Mouse (Mus musculus) C2C12 (cell line): ENCODE data around the gene Rrn3. TPM values are rescaled to one million over a fixed set of nuclear protein-coding genes. Genes with fewer than 3 reads are reported as not detected.

Experiments
- H3K27me3 ChIP-seq: one replicate; pipeline ENCODE4 v1.6.1; 2011; ENCODE audit not compliant: control insufficient read depth, insufficient read depth, insufficient read length
- H3K36me3 ChIP-seq: one replicate; pipeline ENCODE4 v1.6.1; 2011; ENCODE audit not compliant: control insufficient read depth, insufficient read depth
- H3K4me3 ChIP-seq: one replicate; pipeline ENCODE4 v1.5.1; 2011; ENCODE audit warnings: mild to moderate bottlenecking, control low read depth; ENCODE audit not compliant: poor library complexity, insufficient read depth, severe bottlenecking
- H3K79me2 ChIP-seq: one replicate; pipeline ENCODE4 v1.6.1; 2011; ENCODE audit not compliant: control insufficient read depth, insufficient read depth
- H3K79me3 ChIP-seq: one replicate; pipeline ENCODE4 v1.6.1; 2011; ENCODE audit warnings: low read depth, control low read depth
- H3ac ChIP-seq: one replicate; pipeline ENCODE3; 2011; ENCODE audit warnings: low read depth; ENCODE audit not compliant: control insufficient read depth, insufficient read length
- CEBPB ChIP-seq: IDR thresholded peaks from one replicate; pipeline ENCODE4 v1.6.1; 2011; ENCODE audit warnings: low read depth, mild to moderate bottlenecking, control low read depth, moderate library complexity
- CTCF ChIP-seq: IDR thresholded peaks from one replicate; pipeline ENCODE4 v1.5.1; 2011; ENCODE audit not compliant: control insufficient read depth, insufficient read depth, insufficient read length
- FOSL1 ChIP-seq: IDR thresholded peaks from one replicate; pipeline ENCODE4 v1.8.0; 2011; ENCODE audit warnings: mild to moderate bottlenecking, low read length; ENCODE audit not compliant: poor library complexity, insufficient read depth, severe bottlenecking
- MAX ChIP-seq: IDR thresholded peaks from one replicate; pipeline ENCODE4 v1.6.1; 2011; ENCODE audit warnings: mild to moderate bottlenecking, control low read depth
- MYOD1 ChIP-seq: IDR thresholded peaks from one replicate; pipeline ENCODE4 v1.6.1; 2011; ENCODE audit warnings: low read depth; ENCODE audit not compliant: control insufficient read depth, insufficient read length
- MYOG ChIP-seq: IDR thresholded peaks from one replicate; pipeline ENCODE4 v1.6.1; 2011; ENCODE audit not compliant: control insufficient read depth, insufficient read length; ENCODE audit errors: extremely low read depth
- USF1 ChIP-seq: IDR thresholded peaks from one replicate; pipeline ENCODE4 v1.6.1; 2011; ENCODE audit warnings: low read depth, mild to moderate bottlenecking, control low read depth, moderate library complexity
- polyA plus RNA-seq: library from polyadenylated mRNA; unstranded; fragments of >200 nt; fragmentation: generic; extraction: Trizol; gene quantifications from one replicate; pipeline ENCODE4 v1.2.1, GENCODE M21; 2012; ENCODE audit warnings: missing spikeins

Gene Rrn3
- polyA plus RNA-seq, 1 experiment, result 44.3 TPM

DNA sequence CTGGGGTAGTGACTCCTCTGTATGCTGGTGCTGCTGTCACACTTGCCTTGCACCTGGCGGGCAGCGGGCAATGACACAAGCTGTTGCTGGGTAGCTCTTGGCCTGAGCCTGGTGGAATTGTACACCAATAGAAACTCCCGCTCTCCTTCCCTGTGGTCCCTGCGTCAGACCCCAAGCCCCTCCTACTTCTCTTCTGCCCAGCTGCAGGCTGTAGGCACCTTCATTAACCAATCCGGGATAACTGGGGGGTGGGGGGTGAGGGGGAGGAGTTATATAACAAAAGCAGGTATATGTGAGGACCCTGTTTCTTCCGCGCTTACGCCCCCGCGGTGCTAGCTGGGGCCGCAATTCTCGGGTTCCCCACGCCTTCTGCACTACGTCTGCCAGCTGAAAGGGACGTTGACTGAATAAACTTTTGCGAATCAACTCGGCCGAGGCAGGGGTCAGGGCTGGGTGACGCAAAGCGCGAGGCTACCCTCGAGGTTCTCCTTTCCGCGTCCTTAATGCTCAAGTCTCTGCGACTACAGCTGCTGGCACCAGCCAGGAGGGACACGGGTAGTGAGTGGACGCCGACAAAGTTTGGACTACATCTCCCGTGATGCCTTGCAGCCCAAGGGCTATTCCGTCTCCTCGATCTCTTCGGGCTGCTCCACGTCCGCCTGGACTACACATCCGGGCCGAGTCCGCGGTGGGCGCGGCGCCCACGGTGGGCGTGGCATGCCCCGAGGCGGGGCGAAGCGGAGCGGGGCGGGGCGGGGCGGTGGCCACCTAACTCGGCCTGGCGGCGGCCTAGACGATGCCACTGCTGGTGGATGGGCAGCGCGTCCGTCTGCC lies 38.3 kb downstream of the Rrn3 start, which contains the start of gene Ntan1:
Ntan1 (plus strand) TSS at position 286 of the 834 bp plus-strand sequence.
- TF ChIP-seq MYOD1, result peak; percentile 44
- TF ChIP-seq USF1, result no peak
- Histone ChIP-seq H3K79me3 (peaks cover 6% of the 10 kb centered on the region), H3K27me3 (no peaks in the 10 kb centered on the region), H3ac (peak within 1 kb of the TSS; percentile 75), H3K36me3 (peaks cover 15% of the 10 kb centered on the region), H3K4me3 (peak within 1 kb of the TSS; percentile 74), H3K79me2 (peaks cover 21% of the 10 kb centered on the region)

DNA sequence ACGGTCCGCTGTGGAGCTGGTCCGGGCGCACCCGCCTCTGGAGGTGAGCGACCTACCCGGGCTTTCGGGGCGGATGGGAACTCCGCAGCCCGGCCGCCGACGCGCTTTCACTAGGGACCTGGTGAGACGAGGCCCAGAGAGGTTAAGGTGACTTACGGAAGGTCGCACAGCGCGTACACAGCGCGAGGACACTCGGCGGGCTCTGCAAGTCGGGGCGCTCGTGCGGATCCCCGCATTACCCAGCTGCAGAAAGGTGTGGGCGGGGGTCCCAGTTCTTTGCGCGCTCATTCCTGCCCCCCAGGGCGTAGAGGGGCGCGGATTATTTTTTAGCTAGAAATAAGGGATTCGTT lies 38.9 kb downstream of the Rrn3 start:
- Histone ChIP-seq H3K36me3 (peaks cover 9% of the 10 kb centered on the region), H3K27me3 (no peaks in the 10 kb centered on the region), H3K79me2 (peaks cover 21% of the 10 kb centered on the region), H3K79me3 (peaks cover 6% of the 10 kb centered on the region), H3K4me3 (peak overlapping the region; percentile 74), H3ac (peak overlapping the region; percentile 75)
- TF ChIP-seq MAX, result no peak
- no peak for TF ChIP-seq MYOG
- no peak for TF ChIP-seq CTCF
- TF ChIP-seq CEBPB, result no peak
- no peak for TF ChIP-seq MYOD1
- TF ChIP-seq USF1, result no peak
- TF ChIP-seq FOSL1, result no peak

DNA sequence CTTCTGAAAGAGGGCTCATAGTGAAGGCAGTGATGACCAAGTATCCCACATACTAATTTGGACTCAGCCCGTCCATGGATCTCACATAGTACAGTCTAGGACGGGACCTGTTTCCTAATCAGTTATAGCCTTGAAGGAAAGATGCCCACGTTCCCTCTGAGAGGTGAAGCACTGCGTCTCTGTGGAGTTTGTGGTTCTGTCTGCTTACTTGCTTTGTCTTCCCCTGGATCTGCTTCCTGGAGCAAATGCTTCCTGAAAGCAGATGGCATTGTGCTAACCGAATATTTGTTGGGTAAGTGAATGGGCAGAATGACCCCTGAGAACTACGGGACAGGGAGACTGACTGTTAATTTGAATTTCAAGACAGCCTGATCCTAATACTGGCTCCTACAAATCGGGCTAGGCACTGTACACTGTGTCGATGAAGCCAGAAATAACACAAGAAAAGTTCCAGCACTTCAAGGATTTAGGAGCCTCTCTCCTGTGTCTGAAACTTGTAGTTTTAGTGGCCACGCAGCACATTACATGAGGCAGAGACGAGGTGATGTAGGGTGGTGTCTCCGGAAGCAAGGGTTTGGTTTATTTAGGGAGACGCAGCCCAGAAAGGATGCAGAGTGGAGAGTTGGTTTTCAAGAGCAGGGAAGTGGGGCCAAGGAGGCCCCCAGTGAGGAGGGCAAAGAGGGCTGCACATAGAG lies 39.4 kb downstream of the Rrn3 start:
- Histone ChIP-seq H3K79me2 (peaks cover 21% of the 10 kb centered on the region), H3ac (peak overlapping the region; percentile 75), H3K36me3 (peaks cover 3% of the 10 kb centered on the region), H3K79me3 (peaks cover 6% of the 10 kb centered on the region), H3K27me3 (no peaks in the 10 kb centered on the region), H3K4me3 (peak overlapping the region; percentile 74)
- TF ChIP-seq FOSL1 (no peak), MAX (no peak), USF1 (no peak), CEBPB (no peak), MYOD1 (no peak), MYOG (no peak), CTCF (no peak)

DNA sequence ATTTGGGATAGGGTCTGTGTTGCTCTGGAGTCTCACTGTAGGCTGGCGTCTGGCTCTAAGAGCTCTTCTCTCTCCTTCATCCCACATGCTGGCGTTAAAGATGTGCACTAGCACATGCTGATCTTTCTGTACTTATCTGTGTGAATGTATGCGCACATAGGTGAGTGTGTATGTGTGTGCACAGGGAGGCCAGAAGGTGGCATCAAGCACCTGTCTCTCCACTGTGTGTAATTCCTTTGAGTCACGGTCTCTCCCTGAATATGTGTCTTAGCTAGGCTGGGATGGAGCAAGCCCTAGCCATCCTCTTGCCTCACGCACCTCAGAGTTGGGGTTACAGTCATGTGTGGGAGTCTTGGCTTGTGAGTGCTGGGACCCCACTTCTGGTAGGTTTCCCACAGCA lies 40.3 kb downstream of the Rrn3 start:
- TF ChIP-seq CTCF, result no peak
- TF ChIP-seq USF1, result no peak
- TF ChIP-seq CEBPB, result no peak
- no peak for TF ChIP-seq MYOD1
- TF ChIP-seq MAX, result no peak
- no peak for TF ChIP-seq MYOG
- no peak for TF ChIP-seq FOSL1
- H3K36me3 ChIP-seq, result peaks cover 3% of the 10 kb centered on the region
- H3K27me3 ChIP-seq, result no peaks in the 10 kb centered on the region
- peaks cover 21% of the 10 kb centered on the region for H3K79me2 ChIP-seq
- H3ac ChIP-seq, result no peak overlapping the region
- no peak overlapping the region for H3K4me3 ChIP-seq
- H3K79me3 ChIP-seq, result peaks cover 6% of the 10 kb centered on the region

DNA sequence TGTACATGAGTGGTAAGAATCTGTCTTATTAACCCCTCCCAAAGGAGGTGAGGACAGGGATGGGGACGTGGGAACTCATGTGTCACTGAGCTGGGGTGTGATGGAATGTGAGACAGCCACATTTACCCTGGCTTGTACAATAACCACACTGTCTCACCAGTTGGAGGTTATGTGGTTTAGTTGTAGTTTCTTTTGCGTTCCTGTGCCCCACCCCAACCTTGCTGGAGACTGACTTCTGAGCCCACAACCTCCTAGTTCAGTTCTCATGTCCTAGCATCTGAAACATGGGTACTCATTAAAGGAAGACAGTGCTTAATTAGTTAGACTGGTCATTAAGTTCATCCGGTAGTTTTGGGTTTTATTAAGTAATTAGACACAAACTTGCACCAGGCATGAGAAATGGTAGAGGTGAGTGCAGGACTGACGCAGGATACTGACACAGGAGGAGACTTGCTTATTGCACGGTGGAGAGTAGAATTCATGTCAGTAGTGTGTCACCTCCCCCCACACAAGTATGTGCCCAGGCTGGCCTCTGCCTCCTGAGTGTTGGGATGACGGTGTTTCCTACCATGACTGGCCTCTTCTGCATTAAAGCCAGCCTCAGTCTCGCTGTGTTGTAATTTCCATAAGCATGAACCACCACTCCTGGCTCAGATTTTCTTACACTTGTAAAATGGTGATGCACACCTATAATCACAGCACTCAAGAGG lies 45.4 kb downstream of the Rrn3 start:
- H3K4me3 ChIP-seq, result no peak overlapping the region
- H3K79me3 ChIP-seq, result peaks cover 2% of the 10 kb centered on the region
- peaks cover 26% of the 10 kb centered on the region for H3K36me3 ChIP-seq
- no peaks in the 10 kb centered on the region for H3K27me3 ChIP-seq
- peaks cover 11% of the 10 kb centered on the region for H3K79me2 ChIP-seq
- H3ac ChIP-seq, result no peak overlapping the region
- TF ChIP-seq MAX, result no peak
- no peak for TF ChIP-seq CTCF
- TF ChIP-seq MYOD1, result no peak
- TF ChIP-seq USF1, result no peak
- no peak for TF ChIP-seq MYOG
- TF ChIP-seq FOSL1, result no peak
- TF ChIP-seq CEBPB, result no peak

DNA sequence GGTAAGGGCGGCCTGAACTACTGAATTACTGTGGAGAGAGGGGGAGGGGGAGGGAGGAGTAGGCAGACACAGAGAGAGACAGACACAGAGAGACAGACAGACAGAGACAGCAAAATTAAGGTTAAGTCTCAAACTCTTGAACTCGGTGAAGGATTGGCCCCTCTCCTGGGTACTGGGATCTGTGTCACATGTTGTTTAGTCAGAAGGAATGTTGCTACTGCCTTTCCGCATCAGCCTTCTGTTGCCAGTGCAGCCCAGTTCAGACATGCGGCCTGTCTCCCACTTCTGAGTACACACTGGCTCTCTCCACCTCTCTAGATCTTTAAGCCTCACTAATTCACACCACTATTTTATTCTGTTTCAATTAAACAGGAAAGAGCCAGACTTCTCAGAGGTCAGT lies 46.0 kb downstream of the Rrn3 start:
- no peak overlapping the region for H3K4me3 ChIP-seq
- no peak overlapping the region for H3ac ChIP-seq
- H3K79me3 ChIP-seq, result no peaks in the 10 kb centered on the region
- TF ChIP-seq USF1, result no peak
- TF ChIP-seq CTCF, result no peak
- no peak for TF ChIP-seq MYOG
- TF ChIP-seq CEBPB, result no peak
- no peak for TF ChIP-seq MAX
- TF ChIP-seq MYOD1, result no peak
- no peak for TF ChIP-seq FOSL1
- peaks cover 31% of the 10 kb centered on the region for H3K36me3 ChIP-seq
- H3K27me3 ChIP-seq, result no peaks in the 10 kb centered on the region
- peaks cover 8% of the 10 kb centered on the region for H3K79me2 ChIP-seq
